21 mouse cellular contexts compared by ENCODE assay signal in the genomic region with DNA sequence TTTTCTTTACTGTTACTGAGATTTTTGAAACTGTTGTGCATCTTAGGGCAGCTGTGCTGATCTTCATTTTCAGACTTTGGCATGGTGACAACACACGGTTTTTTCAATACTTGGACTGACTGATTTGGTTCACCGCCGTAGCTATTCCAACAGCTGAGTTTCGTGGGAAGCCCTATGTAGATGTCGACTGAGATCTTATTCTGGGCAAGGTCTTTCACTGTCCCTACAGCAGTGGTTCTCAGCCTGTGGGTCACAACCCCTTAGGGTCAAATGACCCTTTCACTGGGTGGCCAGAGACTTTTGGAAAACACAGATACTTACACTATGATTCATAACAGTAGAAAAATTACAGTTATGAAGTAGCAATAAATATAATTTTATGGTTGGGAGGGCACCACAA.
A peak's percentile ranks its signal among the peaks of the same experiment; 100 is the strongest.
DNase-seq lines count a peak whose midpoint lies in the region; ATAC-seq and TF ChIP-seq lines count a peak whose summit lies in the region.
"Had no signal": no experiment of that assay in that cellular context is flagged by ENCODE, and none has a peak within 500 bp of the region (broad histone marks: within the 10 kb centered on the region; RNA-seq: fewer than 3 reads in every experiment).

No protein-coding gene starts in this region.

- no peak for ATAC-seq in kidney, postnatal 0 days (replicated peaks; ENCODE audit: low FRiP score, low read depth)
- ATAC-seq in midbrain, embryonic 15.5 days (replicated peaks): no peak
- ATAC-seq: activated CD4-positive, CD25-positive, alpha-beta regulatory T cell, adult 4 months; forebrain, embryonic 14.5 days; Patski had no signal

- H3K9ac ChIP-seq in kidney, postnatal 0 days (ENCODE audit: low read depth, low read length): no peak overlapping the region
- H3K9ac ChIP-seq in midbrain, embryonic 15.5 days: no peak overlapping the region
- H3K9ac ChIP-seq: embryonic facial prominence, embryonic 15.5 days; heart, embryonic 12.5 days had no signal

- no peaks in the 10 kb centered on the region for H3K36me3 ChIP-seq in kidney, adult 2 months (ENCODE audit: control insufficient read depth, insufficient read depth, low read length)
- H3K36me3 ChIP-seq in kidney, postnatal 0 days (ENCODE audit: insufficient read depth, low read length): no peaks in the 10 kb centered on the region
- H3K36me3 ChIP-seq in midbrain, embryonic 15.5 days (replicated peaks): no peaks in the 10 kb centered on the region
- H3K36me3 ChIP-seq: embryonic facial prominence, embryonic 15.5 days; forebrain, embryonic 10.5 days; heart, embryonic 12.5 days; hindbrain, embryonic 10.5 days had no signal

- no peak overlapping the region for H3K27ac ChIP-seq in kidney, adult 2 months (ENCODE audit: insufficient read depth, low read depth, low read length)
- no peak overlapping the region for H3K27ac ChIP-seq in kidney, postnatal 0 days
- H3K27ac ChIP-seq in midbrain, embryonic 15.5 days: no peak overlapping the region
- H3K27ac ChIP-seq: embryonic facial prominence, embryonic 15.5 days; forebrain, embryonic 10.5 days; gastrocnemius, adult 2 months; hindbrain, embryonic 10.5 days had no signal

- TF ChIP-seq CTCF in kidney, adult 2 months (conservative IDR thresholded peaks at IDR 0.05; ENCODE audit: insufficient read depth, insufficient read length, low read depth, low read length): no peak
- TF ChIP-seq CTCF in kidney, postnatal 0 days (IDR thresholded peaks at IDR 0.05; ENCODE audit: low read depth): no peak

- DNase-seq in kidney, adult 2 months: peak; percentile 52
- no peak for DNase-seq in kidney, adult 18-20 months
- peak; percentile 39 for DNase-seq in kidney, adult 9 months
- DNase-seq in kidney, postnatal 0 days (ENCODE audit: low spot score): peak; percentile 32
- peak; percentile 26 to 39 for DNase-seq in kidney, postnatal 4 days
- DNase-seq: adrenal gland, postnatal 14 days; cerebellum, adult 11-12 months; cerebellum, adult 9-11 months; cerebellum, postnatal 36 days; gastrocnemius, adult 2 months; gastrocnemius, postnatal 25 days had no signal

- no peaks in the 10 kb centered on the region for H3K27me3 ChIP-seq in kidney, adult 2 months (replicated peaks; ENCODE audit: control insufficient read depth, insufficient read depth, low read length)
- H3K27me3 ChIP-seq in kidney, postnatal 0 days (ENCODE audit: insufficient read depth, low read length): no peaks in the 10 kb centered on the region
- H3K27me3 ChIP-seq in midbrain, embryonic 15.5 days (replicated peaks): no peaks in the 10 kb centered on the region
- H3K27me3 ChIP-seq: CH12.LX; embryonic facial prominence, embryonic 15.5 days; heart, embryonic 12.5 days; Patski had no signal

- H3K4me2 ChIP-seq in kidney, postnatal 0 days (ENCODE audit: low read length): no peak overlapping the region
- H3K4me2 ChIP-seq in midbrain, embryonic 15.5 days: no peak overlapping the region
- H3K4me2 ChIP-seq: embryonic facial prominence, embryonic 15.5 days; heart, embryonic 12.5 days had no signal

- no peaks in the 10 kb centered on the region for H3K9me3 ChIP-seq in kidney, postnatal 0 days (replicated peaks; ENCODE audit: low read length)
- H3K9me3 ChIP-seq in midbrain, embryonic 15.5 days: no peaks in the 10 kb centered on the region
- H3K9me3 ChIP-seq: embryonic facial prominence, embryonic 15.5 days; forebrain, embryonic 10.5 days; heart, embryonic 12.5 days; hindbrain, embryonic 10.5 days had no signal

- 58% methylated on average over 5 of the region's 5 CpGs for WGBS in kidney, adult 2 months
- WGBS in kidney, postnatal 0 days: 73% methylated on average over 5 of the region's 5 CpGs
- 91% methylated on average over 5 of the region's 5 CpGs for WGBS in midbrain, embryonic 15.5 days

- H3K4me1 ChIP-seq in kidney, adult 2 months (ENCODE audit: control insufficient read depth, insufficient read depth, low read length): peaks cover 12% of the 10 kb centered on the region; the same call in 1 of the 2 replicates
- H3K4me1 ChIP-seq in kidney, postnatal 0 days (replicated peaks; ENCODE audit: insufficient read depth, low read length): no peaks in the 10 kb centered on the region
- no peaks in the 10 kb centered on the region for H3K4me1 ChIP-seq in midbrain, embryonic 15.5 days
- H3K4me1 ChIP-seq: heart, embryonic 12.5 days had no signal

- H3K4me3 ChIP-seq in kidney, adult 2 months (ENCODE audit: insufficient read depth, low read depth, low read length): no peak overlapping the region
- H3K4me3 ChIP-seq in kidney, postnatal 0 days (replicated peaks; ENCODE audit: low read depth, low read length): no peak overlapping the region
- no peak overlapping the region for H3K4me3 ChIP-seq in midbrain, embryonic 15.5 days
- H3K4me3 ChIP-seq: embryonic facial prominence, embryonic 15.5 days; erythroblast, embryonic 14.5 days; forebrain, embryonic 10.5 days; gastrocnemius, adult 2 months; heart, embryonic 12.5 days; hindbrain, embryonic 10.5 days had no signal

- TF ChIP-seq POLR2A in kidney, adult 2 months (IDR thresholded peaks at IDR 0.05; ENCODE audit: low read depth, low read length): no peak
